Mouse (Mus musculus): Measurements from ENCODE around the gene Fut4. TPM values are rescaled to one million over a fixed set of nuclear protein-coding genes. Genes with fewer than 3 reads are reported as not detected.
A peak's percentile ranks its signal among the peaks of the same experiment; 100 is the strongest.

Fut4 gene
- polyA plus RNA-seq, 1 experiment from 2014 or later = 14.5 TPM

DNA sequence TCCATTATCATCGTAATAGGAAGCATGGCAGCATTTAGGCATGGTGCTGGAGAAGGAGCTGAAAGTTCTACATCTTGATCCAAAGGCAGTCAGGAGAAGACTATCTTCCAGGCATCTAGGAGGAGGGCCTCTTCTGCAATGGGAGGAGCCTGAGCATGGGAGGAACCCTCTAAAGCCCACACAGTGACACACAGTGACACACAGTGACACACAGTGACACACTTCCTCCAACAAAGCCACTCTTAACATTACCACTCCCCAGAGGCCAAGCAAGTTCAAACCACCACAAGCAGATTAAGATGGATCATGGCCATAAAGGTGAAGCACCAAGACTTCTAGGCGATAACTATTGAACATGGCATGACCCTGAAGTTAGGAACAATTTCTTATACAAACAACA is 19.9 kb upstream of the Fut4 start:
- H3K27me3 ChIP-seq (ENCODE audit: control insufficient read depth, insufficient read depth, low read length) = no peaks in the 10 kb centered on the region
- DNase-seq (ENCODE audit: low spot score) (no peak), ATAC-seq (ENCODE audit: low FRiP score, low TSS enrichment) (peak; percentile 84)
- H3K36me3 ChIP-seq (ENCODE audit: control insufficient read depth, insufficient read depth, low read length) = no peaks in the 10 kb centered on the region
- H3K9ac ChIP-seq (ENCODE audit: low read length) = no peak overlapping the region
- 81% methylated on average over 2 of the region's 2 CpGs for WGBS
- no peaks in the 10 kb centered on the region for H3K9me3 ChIP-seq (ENCODE audit: control insufficient read depth, low read length)
- H3K4me3 ChIP-seq (ENCODE audit: low read depth, low read length) = no peak overlapping the region
- no peak overlapping the region for H3K27ac ChIP-seq (replicated peaks)
- TF ChIP-seq EP300 (optimal IDR thresholded peaks at IDR 0.05) (no peak), CTCF (IDR thresholded peaks at IDR 0.05; ENCODE audit: low read depth) (no peak)
- no peak overlapping the region for H3K4me2 ChIP-seq (replicated peaks; ENCODE audit: low read depth)
- H3K4me1 ChIP-seq (replicated peaks; ENCODE audit: control insufficient read depth, insufficient read depth) = 0 out of 2 replicates have a peak, but pooled peaks cover 2% of the 10 kb centered on the region

DNA sequence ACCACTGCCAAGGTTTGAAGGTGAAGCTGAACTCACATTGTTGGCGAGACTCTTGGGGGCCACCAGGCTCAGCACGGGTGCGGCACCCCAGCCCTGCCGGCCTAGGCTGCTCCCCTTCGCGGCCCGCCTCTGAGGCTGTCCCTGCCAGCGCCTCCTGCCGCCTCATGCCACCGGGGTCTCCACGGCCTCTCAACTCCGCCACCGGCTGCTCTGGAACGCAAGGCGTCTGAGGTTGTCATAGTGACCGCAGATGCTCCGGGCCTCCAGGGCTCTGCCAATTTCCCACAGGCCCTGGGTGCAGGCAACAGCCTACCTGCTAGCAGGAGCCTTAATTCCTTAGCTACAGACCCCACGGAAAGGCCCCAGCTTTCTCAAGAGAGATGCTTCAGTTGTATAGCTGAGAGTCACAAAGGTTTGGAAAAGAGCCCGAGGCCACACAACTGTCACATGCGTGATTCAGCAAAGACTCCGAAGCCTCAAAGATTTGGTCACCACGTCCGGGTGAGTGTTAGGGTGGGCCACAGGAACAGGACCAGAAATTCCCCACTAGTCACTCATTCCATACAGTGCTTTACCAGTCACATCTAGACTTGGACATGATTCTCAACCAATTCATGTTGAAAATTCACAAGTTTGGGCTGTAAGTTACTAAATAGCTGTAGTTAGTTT is 18.7 kb upstream of the Fut4 start, which contains the start of gene 1700012B09Rik:
1700012B09Rik (minus strand) TSS at position 228 of the 669 bp plus-strand sequence.
- H3K27ac ChIP-seq (replicated peaks) = no peak within 1 kb of the TSS
- DNase-seq (ENCODE audit: low spot score) (no peak), ATAC-seq (ENCODE audit: low FRiP score, low TSS enrichment) (0 out of 2 replicates have a peak, but pooled peaks have one; percentile 29)
- no peaks in the 10 kb centered on the region for H3K27me3 ChIP-seq (ENCODE audit: control insufficient read depth, insufficient read depth, low read length)
- TF ChIP-seq CTCF (IDR thresholded peaks at IDR 0.05; ENCODE audit: low read depth) (no peak), EP300 (optimal IDR thresholded peaks at IDR 0.05) (no peak)
- H3K9ac ChIP-seq (ENCODE audit: low read length) = no peak within 1 kb of the TSS
- H3K4me2 ChIP-seq (replicated peaks; ENCODE audit: low read depth) = no peak within 1 kb of the TSS
- H3K36me3 ChIP-seq (ENCODE audit: control insufficient read depth, insufficient read depth, low read length) = no peaks in the 10 kb centered on the region
- no peaks in the 10 kb centered on the region for H3K9me3 ChIP-seq (ENCODE audit: control insufficient read depth, low read length)
- no peak within 1 kb of the TSS for H3K4me3 ChIP-seq (ENCODE audit: low read depth, low read length)
- 23% methylated on average over 23 of the region's 23 CpGs for WGBS
- H3K4me1 ChIP-seq (replicated peaks; ENCODE audit: control insufficient read depth, insufficient read depth) = 0 out of 2 replicates have a peak, but pooled peaks cover 2% of the 10 kb centered on the region

DNA sequence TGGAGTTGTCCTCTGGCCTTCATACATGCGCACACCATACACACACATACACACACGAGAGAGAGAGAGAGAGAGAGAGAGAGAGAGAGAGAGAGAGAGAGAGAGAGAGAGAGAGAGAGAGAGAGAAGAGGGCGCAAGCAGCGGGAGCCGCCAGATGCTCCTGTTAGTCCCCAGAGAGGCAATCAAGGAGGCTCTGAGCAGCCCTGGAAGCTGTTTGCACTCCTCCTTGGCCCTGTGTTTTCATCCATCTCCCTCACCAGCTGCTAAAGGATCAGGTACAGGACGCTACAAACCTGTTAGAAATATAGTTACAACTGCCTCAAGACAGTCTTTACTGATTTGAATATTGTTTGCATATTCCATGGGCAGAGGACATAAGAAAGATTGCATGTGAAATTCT is 17.6 kb upstream of the Fut4 start:
- H3K27ac ChIP-seq (replicated peaks) = no peak overlapping the region
- no peak overlapping the region for H3K9ac ChIP-seq (ENCODE audit: low read length)
- DNase-seq (ENCODE audit: low spot score) = no peak
- ATAC-seq (ENCODE audit: low FRiP score, low TSS enrichment) = no peak
- no peak overlapping the region for H3K4me3 ChIP-seq (ENCODE audit: low read depth, low read length)
- 0 out of 2 replicates have a peak, but pooled peaks cover 2% of the 10 kb centered on the region for H3K4me1 ChIP-seq (replicated peaks; ENCODE audit: control insufficient read depth, insufficient read depth)
- H3K36me3 ChIP-seq (ENCODE audit: control insufficient read depth, insufficient read depth, low read length) = no peaks in the 10 kb centered on the region
- H3K9me3 ChIP-seq (ENCODE audit: control insufficient read depth, low read length) = no peaks in the 10 kb centered on the region
- H3K4me2 ChIP-seq (replicated peaks; ENCODE audit: low read depth) = no peak overlapping the region
- H3K27me3 ChIP-seq (ENCODE audit: control insufficient read depth, insufficient read depth, low read length) = no peaks in the 10 kb centered on the region
- TF ChIP-seq CTCF (IDR thresholded peaks at IDR 0.05; ENCODE audit: low read depth) (no peak), EP300 (optimal IDR thresholded peaks at IDR 0.05) (no peak)
- WGBS = 55% methylated on average over 5 of the region's 6 CpGs

DNA sequence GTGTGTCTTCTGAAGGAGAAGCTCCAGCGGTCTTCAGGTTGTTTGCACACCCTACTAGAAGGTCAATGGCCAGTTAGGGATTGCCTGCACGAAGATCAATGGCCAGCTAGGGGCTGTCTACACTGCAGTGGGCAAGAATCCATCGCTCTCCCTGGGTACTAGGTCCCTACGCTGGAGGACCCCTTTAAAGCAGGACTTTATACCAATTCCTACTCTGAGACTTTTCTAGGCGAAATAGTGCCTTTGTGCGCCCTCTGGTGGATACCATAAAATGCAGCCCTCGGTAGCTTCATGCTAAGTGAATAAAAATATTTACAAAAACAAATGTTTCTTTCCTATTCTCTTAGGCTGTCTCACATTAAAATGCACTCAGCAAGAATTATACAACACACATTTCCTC is 12.6 kb upstream of the Fut4 start:
- Histone ChIP-seq H3K27me3 (ENCODE audit: control insufficient read depth, insufficient read depth, low read length) (no peaks in the 10 kb centered on the region), H3K4me3 (ENCODE audit: low read depth, low read length) (no peak overlapping the region), H3K36me3 (ENCODE audit: control insufficient read depth, insufficient read depth, low read length) (no peaks in the 10 kb centered on the region), H3K4me2 (replicated peaks; ENCODE audit: low read depth) (no peak overlapping the region), H3K9me3 (ENCODE audit: control insufficient read depth, low read length) (no peaks in the 10 kb centered on the region), H3K9ac (ENCODE audit: low read length) (no peak overlapping the region), H3K4me1 (replicated peaks; ENCODE audit: control insufficient read depth, insufficient read depth) (no peaks in the 10 kb centered on the region), H3K27ac (replicated peaks) (no peak overlapping the region)
- TF ChIP-seq EP300 (optimal IDR thresholded peaks at IDR 0.05) = no peak
- TF ChIP-seq CTCF (IDR thresholded peaks at IDR 0.05; ENCODE audit: low read depth) = peak; percentile 82
- ATAC-seq (ENCODE audit: low FRiP score, low TSS enrichment) (peak; percentile 29; the same call in 1 of the 2 replicates), DNase-seq (ENCODE audit: low spot score) (peak; percentile 57)
- WGBS = 20% methylated on average over 7 of the region's 7 CpGs

DNA sequence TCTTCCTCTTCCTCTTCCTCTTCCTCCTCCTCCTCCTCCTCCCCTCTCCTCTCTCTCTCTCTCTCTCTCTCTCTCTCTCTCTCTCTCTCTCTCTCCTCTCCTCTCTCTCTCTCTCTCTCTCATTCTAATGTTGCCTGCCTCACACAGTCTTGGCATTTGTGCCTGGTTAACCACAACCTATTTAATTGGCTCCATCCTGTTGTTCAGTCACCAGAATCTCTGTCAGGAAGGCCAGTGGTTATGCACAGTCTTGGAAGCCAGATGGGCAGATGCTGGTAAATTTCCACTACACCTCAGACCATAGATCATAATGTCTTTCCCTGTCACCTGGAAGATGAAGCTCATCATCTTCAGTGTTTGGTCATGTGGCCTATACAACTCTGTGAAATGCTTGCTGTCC is 7.1 kb upstream of the Fut4 start:
- Histone ChIP-seq H3K4me2 (replicated peaks; ENCODE audit: low read depth) (no peak overlapping the region), H3K9ac (ENCODE audit: low read length) (no peak overlapping the region), H3K27me3 (ENCODE audit: control insufficient read depth, insufficient read depth, low read length) (no peaks in the 10 kb centered on the region), H3K9me3 (ENCODE audit: control insufficient read depth, low read length) (no peaks in the 10 kb centered on the region), H3K4me3 (ENCODE audit: low read depth, low read length) (no peak overlapping the region), H3K27ac (replicated peaks) (no peak overlapping the region), H3K4me1 (replicated peaks; ENCODE audit: control insufficient read depth, insufficient read depth) (no peaks in the 10 kb centered on the region), H3K36me3 (ENCODE audit: control insufficient read depth, insufficient read depth, low read length) (no peaks in the 10 kb centered on the region)
- ATAC-seq (ENCODE audit: low FRiP score, low TSS enrichment) (no peak), DNase-seq (ENCODE audit: low spot score) (no peak)
- no peak for TF ChIP-seq EP300 (optimal IDR thresholded peaks at IDR 0.05)
- TF ChIP-seq CTCF (IDR thresholded peaks at IDR 0.05; ENCODE audit: low read depth) = no peak

DNA sequence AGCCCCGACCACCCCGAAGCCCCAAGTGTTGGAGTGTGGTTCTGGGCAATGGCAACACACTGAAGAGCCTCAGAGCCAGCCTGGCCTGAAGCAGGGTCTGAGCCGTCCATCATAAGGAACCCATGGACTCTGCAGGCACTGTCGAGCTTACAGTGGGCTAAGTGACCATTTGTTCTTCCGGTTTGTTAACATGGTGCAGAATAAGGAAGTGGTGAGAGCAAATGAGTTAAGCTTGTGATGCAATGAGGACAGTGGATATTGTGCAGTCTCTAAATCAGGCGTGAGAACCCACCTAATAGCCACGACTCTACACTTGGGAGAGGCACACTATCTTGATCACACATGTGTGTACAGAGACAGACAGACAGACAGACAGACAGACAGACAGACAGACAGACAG is 6.4 kb upstream of the Fut4 start:
- 58% methylated on average over 7 of the region's 7 CpGs for WGBS
- Histone ChIP-seq H3K4me1 (replicated peaks; ENCODE audit: control insufficient read depth, insufficient read depth) (no peaks in the 10 kb centered on the region), H3K27ac (replicated peaks) (no peak overlapping the region), H3K27me3 (ENCODE audit: control insufficient read depth, insufficient read depth, low read length) (no peaks in the 10 kb centered on the region), H3K9ac (ENCODE audit: low read length) (no peak overlapping the region), H3K4me2 (replicated peaks; ENCODE audit: low read depth) (no peak overlapping the region), H3K9me3 (ENCODE audit: control insufficient read depth, low read length) (no peaks in the 10 kb centered on the region), H3K36me3 (ENCODE audit: control insufficient read depth, insufficient read depth, low read length) (no peaks in the 10 kb centered on the region), H3K4me3 (ENCODE audit: low read depth, low read length) (no peak overlapping the region)
- DNase-seq (ENCODE audit: low spot score) = no peak
- no peak for ATAC-seq (ENCODE audit: low FRiP score, low TSS enrichment)
- TF ChIP-seq EP300 (optimal IDR thresholded peaks at IDR 0.05) (no peak), CTCF (IDR thresholded peaks at IDR 0.05; ENCODE audit: low read depth) (no peak)

All from stomach, postnatal 0 days (tissue).